In the genomic region with DNA sequence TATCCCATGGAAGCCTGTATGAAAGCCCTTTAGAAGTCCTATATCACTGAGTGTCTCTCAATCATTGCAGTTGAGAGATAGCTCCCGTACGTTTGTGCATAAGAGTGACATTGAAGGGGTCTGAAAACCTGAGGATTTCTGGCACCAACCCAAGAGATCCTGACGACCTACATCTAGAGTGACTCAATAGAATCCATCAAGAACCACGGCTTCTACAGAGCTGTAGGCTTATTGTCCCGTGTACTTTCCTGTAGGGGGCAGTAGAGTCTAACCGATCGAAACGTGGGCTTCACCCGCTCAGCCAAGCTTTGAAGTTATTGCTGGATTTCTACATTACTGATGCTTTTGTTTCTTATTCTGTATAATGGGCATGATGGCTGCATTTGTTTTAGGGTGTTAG, we compare ENCODE assay signal across 9 mouse cellular contexts.
DNase-seq lines count a peak whose midpoint lies in the region; ATAC-seq and TF ChIP-seq lines count a peak whose summit lies in the region.
"Had no signal": no experiment of that assay in that cellular context is flagged by ENCODE, and none has a peak within 500 bp of the region (broad histone marks: within the 10 kb centered on the region; RNA-seq: fewer than 3 reads in every experiment).

No protein-coding gene starts in this region.

- H3K27ac ChIP-seq in forebrain, embryonic 15.5 days (replicated peaks): no peak overlapping the region
- H3K27ac ChIP-seq: stomach, embryonic 15.5 days had no signal

- WGBS in forebrain, embryonic 15.5 days: 33% methylated on average over 9 of the region's 9 CpGs

- peaks cover 10% of the 10 kb centered on the region for H3K27me3 ChIP-seq in C2C12 (ENCODE audit: control insufficient read depth, insufficient read depth, insufficient read length)
- no peaks in the 10 kb centered on the region for H3K27me3 ChIP-seq in forebrain, embryonic 15.5 days
- H3K27me3 ChIP-seq: stomach, embryonic 15.5 days had no signal

- no peaks in the 10 kb centered on the region for H3K79me2 ChIP-seq in C2C12 (ENCODE audit: control insufficient read depth, insufficient read depth)

- no peaks in the 10 kb centered on the region for H3K36me3 ChIP-seq in C2C12 (ENCODE audit: control insufficient read depth, insufficient read depth)
- H3K36me3 ChIP-seq in forebrain, embryonic 15.5 days: no peaks in the 10 kb centered on the region
- H3K36me3 ChIP-seq: stomach, embryonic 15.5 days had no signal

- intact Hi-C loops in heart, postnatal 25 days (cut with DNase I): loop anchor here (2.0 to 10.0 kb wide), 3 partner anchors 104 to 448 kb away; no protein-coding TSS in a partner anchor

- peak; percentile 9 for DNase-seq in heart, adult 8-10 months (ENCODE audit: low spot score)
- DNase-seq in heart, postnatal 25 days (ENCODE audit: low spot score): no peak
- DNase-seq in c-Kit-positive CD71-positive TER-119-positive erythroid progenitor cells, embryonic 14.5 days (ENCODE audit: low spot score): peak; percentile 6
- DNase-seq in kidney, postnatal 36 days: peak; percentile 13 to 22
- DNase-seq in mesoderm, embryonic 11.5 days (ENCODE audit: low read depth, low spot score): peak; percentile 60
- no peak for DNase-seq in testis, postnatal 14 days (ENCODE audit: low spot score)

- peak; percentile 35 for TF ChIP-seq CTCF in C2C12 (IDR thresholded peaks at IDR 0.05; ENCODE audit: control insufficient read depth, insufficient read depth, insufficient read length)

- ATAC-seq in forebrain, embryonic 15.5 days (replicated peaks): peak; percentile 76; the same call in 1 of the 2 replicates

- no peaks in the 10 kb centered on the region for H3K9me3 ChIP-seq in forebrain, embryonic 15.5 days
- H3K9me3 ChIP-seq: stomach, embryonic 15.5 days had no signal

- no peak overlapping the region for H3K9ac ChIP-seq in forebrain, embryonic 15.5 days (replicated peaks)
- H3K9ac ChIP-seq: stomach, embryonic 15.5 days had no signal

- 0 out of 2 replicates have a peak, but pooled peaks cover 5% of the 10 kb centered on the region for H3K4me1 ChIP-seq in forebrain, embryonic 15.5 days
- H3K4me1 ChIP-seq: stomach, embryonic 15.5 days had no signal

- no peaks in the 10 kb centered on the region for H3K79me3 ChIP-seq in C2C12 (ENCODE audit: low read depth)

- H3ac ChIP-seq in C2C12 (ENCODE audit: control insufficient read depth, insufficient read length, low read depth): no peak overlapping the region

- H3K4me3 ChIP-seq in C2C12 (ENCODE audit: insufficient read depth, poor library complexity, severe bottlenecking): no peak overlapping the region
- no peak overlapping the region for H3K4me3 ChIP-seq in forebrain, embryonic 15.5 days
- H3K4me3 ChIP-seq: stomach, embryonic 15.5 days had no signal

- H3K4me2 ChIP-seq in forebrain, embryonic 15.5 days (replicated peaks): no peak overlapping the region
- H3K4me2 ChIP-seq: stomach, embryonic 15.5 days had no signal

TF ChIP-seq in C2C12, 6 proteins besides CTCF, POLR2A, EP300 and RAD21:
- TF ChIP-seq MAX (IDR thresholded peaks at IDR 0.05): no peak
- TF ChIP-seq USF1 (IDR thresholded peaks at IDR 0.05; ENCODE audit: low read depth): no peak
- no peak for TF ChIP-seq FOSL1 (IDR thresholded peaks at IDR 0.05; ENCODE audit: insufficient read depth, low read length, poor library complexity, severe bottlenecking)

Comparison
In these comparisons a context has a peak if more than half of its experiments do, and no peak if none do; other contexts are left out.
1. DNase-seq: peak in heart, adult 8-10 months (single experiment), c-Kit-positive CD71-positive TER-119-positive erythroid progenitor cells, embryonic 14.5 days (single experiment), kidney, postnatal 36 days (2 of 2) and mesoderm, embryonic 11.5 days (single experiment); none in heart, postnatal 25 days (single experiment) and testis, postnatal 14 days (single experiment).